Mouse (Mus musculus) heart, adult 2 months (tissue): Measurements from ENCODE around the gene Lrrc4.

Experiments
- CTCF ChIP-seq: fragments of 200-600 bp; IDR thresholded peaks from 2 replicates; pipeline ENCODE4 v1.8.1; 2022; ENCODE audit warnings: antibody characterized with exemption, mild to moderate bottlenecking, moderate library complexity
- EP300 ChIP-seq: fragments of 200-500 bp; IDR thresholded peaks from 2 replicates; pipeline ENCODE4 v1.6.1; 2011; ENCODE audit warnings: low read depth, low read length, control low read depth; ENCODE audit not compliant: insufficient read depth
- POLR2A ChIP-seq: fragments of 200-500 bp; IDR thresholded peaks from 2 replicates; pipeline ENCODE4 v1.6.1; 2011; ENCODE audit warnings: mild to moderate bottlenecking, low read depth, low read length, control low read depth; ENCODE audit not compliant: insufficient read depth

DNA sequence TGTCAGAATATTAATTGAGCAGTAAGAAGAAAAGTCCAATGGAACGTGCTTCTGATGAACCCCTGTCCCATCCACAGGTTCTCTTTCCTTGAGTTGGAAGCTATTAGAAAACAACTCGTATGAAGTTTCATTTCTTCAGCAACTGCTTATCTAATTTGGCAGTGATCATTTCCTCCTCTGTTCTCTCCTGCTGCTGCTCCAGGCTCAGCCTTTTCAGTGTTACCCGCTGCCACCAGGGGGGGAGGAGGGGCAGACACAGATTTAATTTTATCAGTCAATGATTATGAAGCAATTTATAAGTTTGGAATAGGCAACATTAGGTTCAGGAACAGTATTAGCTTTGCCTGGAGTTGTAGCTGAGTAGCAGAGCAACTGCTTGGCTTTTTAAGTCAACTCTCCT, 64.9 kb downstream of the Lrrc4 start:
- TF ChIP-seq POLR2A (no peak), CTCF (peak; percentile 34; the same call in 1 of the 2 replicates), EP300 (no peak)
